Mouse (Mus musculus) heart, embryonic 11.5 days (tissue): ENCODE measurements around the gene Zfp553. TPM values are rescaled to one million over a fixed set of nuclear protein-coding genes. Genes with fewer than 3 reads are reported as not detected.
A peak's percentile ranks its signal among the peaks of the same experiment; 100 is the strongest.

Experiments
- ATAC-seq: fragments of 200-750 bp; cut with Nextera tagmentation; replicated peaks from 2 replicates; pipeline ENCODE4 v1.8.0; 2017; ENCODE audit warnings: moderate library complexity; ENCODE audit not compliant: insufficient number of reproducible peaks, low FRiP score, low TSS enrichment
- H3K27ac ChIP-seq: fragments of 300-500 bp; sonication (generic); 2 replicates; pipeline ENCODE4 v1.5.1; 2014; ENCODE audit warnings: mild to moderate bottlenecking, low read depth, low read length
- H3K27me3 ChIP-seq: fragments of 300-500 bp; sonication (generic); 2 replicates; pipeline ENCODE4 v1.6.1; 2014; ENCODE audit warnings: mild to moderate bottlenecking, low read length, mixed read lengths; ENCODE audit not compliant: control insufficient read depth, insufficient read depth
- H3K36me3 ChIP-seq: fragments of 300-500 bp; sonication (generic); 2 replicates; pipeline ENCODE4 v1.6.1; 2014; ENCODE audit warnings: mild to moderate bottlenecking, low read length, moderate library complexity, mixed read lengths; ENCODE audit not compliant: control insufficient read depth, insufficient read depth
- H3K4me1 ChIP-seq: fragments of 300-500 bp; sonication (generic); 2 replicates; pipeline ENCODE4 v1.6.1; 2014; ENCODE audit warnings: low read length; ENCODE audit not compliant: control insufficient read depth, insufficient read depth
- H3K4me2 ChIP-seq: fragments of 300-500 bp; sonication (generic); 2 replicates; pipeline ENCODE4 v1.6.1; 2014; ENCODE audit warnings: mild to moderate bottlenecking, moderate library complexity
- H3K4me3 ChIP-seq: fragments of 300-500 bp; sonication (generic); 2 replicates; pipeline ENCODE4 v1.5.1; 2014; ENCODE audit warnings: low read depth, low read length
- H3K9ac ChIP-seq: fragments of 300-500 bp; sonication (generic); 2 replicates; pipeline ENCODE4 v1.6.1; 2014; ENCODE audit warnings: mild to moderate bottlenecking, low read depth, low read length, moderate library complexity
- H3K9me3 ChIP-seq: fragments of 300-500 bp; sonication (generic); replicated peaks from 2 replicates; pipeline ENCODE4 v1.6.1; 2016; ENCODE audit warnings: low read length; ENCODE audit not compliant: control insufficient read depth
- WGBS: fragments of 180-500 bp; shearing (Covaris S2); extraction: QIAGEN DNeasy Blood & Tissue Kit; methylation state at CpG from one replicate; pipeline ENCODE4 v1.1.7; 2014; ENCODE audit not compliant: insufficient replicate concordance; 5-methylcytosine and 5-hydroxymethylcytosine counted together
- polyA plus RNA-seq: library from polyadenylated mRNA; unstranded; fragments of >200 nt; fragmentation: Nextera tagmentation; extraction: Ambion mirVana; gene quantifications from 2 replicates; pipeline ENCODE4 v1.2.1, GENCODE M21; 2014

Gene Zfp553
- 12.3 and 14.6 TPM in 2 replicates for polyA plus RNA-seq

DNA sequence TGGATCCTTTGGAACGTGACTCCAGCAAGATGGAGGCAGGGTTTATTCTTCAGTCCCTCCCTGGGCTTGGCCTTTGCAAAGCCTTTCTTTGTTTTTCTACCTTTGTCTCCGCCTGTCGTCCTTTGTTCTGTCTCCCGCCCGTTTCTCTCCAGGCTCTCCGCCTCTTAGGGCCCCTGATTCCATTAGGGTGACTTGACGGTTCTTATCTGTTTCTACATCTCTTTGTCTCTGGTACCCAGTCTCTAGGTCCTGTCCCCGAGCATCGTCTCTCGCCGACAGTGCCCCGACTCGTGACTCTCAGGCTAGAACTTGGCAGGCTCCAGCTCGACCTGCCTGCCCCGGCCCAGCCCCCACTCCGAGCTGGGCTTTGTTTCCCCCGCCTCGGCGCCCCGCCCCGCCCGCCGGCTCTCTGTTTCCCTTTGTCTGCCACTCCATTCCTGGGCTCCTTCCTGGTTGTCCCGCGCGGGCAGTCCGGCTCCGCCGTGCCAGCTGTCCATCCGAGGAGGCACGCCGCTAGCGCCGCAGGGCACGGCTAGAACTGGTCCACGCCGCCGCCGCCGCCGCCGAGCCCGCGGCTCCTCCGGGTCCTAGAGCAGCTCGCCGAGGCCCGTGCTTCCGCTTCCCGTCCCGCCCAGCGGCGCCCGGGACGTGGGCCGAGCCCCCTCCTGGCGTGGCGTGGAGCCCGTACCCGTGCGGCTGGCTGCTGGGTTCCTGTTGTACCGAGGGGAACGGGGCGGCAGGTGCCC lies at the start of gene Zfp553, which contains the start of gene Sept1:
Gene Zfp553 (plus strand): TSS at position 440 of the 746 bp plus-strand sequence.
Gene Sept1 (minus strand): TSS at position 509 of the 746 bp plus-strand sequence.
- Histone ChIP-seq H3K4me1 (peaks cover 16% of the 10 kb centered on the region), H3K9ac (peak within 1 kb of the TSS; percentile 98), H3K27me3 (no peaks in the 10 kb centered on the region), H3K4me2 (peak within 1 kb of the TSS; percentile 85), H3K9me3 (no peaks in the 10 kb centered on the region), H3K27ac (peak within 1 kb of the TSS; percentile 99), H3K4me3 (peak within 1 kb of the TSS; percentile 98), H3K36me3 (peaks cover 24% of the 10 kb centered on the region)
- under 1% methylated on average over 63 of the region's 64 CpGs for WGBS
- ATAC-seq: peak; percentile 86

DNA sequence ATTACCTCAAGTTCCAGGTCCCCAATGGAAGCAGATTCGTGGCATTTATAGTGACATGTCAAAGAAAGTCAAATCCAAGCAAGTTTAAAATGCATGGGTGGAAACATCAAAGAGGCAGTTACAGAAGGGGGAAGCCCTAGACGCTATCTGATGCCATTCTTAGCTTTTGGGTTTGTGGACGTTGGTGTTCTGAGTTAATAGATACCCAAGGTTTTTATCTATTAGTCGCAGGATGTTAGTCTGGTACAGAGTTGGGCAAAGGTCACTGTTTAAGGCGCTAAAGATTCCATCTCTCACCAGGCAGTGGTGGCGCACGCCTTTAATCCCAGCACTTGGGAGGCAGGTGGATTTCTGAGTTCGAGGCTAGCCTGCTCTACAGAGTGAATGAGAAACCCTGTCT lies 49.5 kb upstream of the Zfp553 start:
- H3K4me2 ChIP-seq: no peak overlapping the region
- no peaks in the 10 kb centered on the region for H3K4me1 ChIP-seq
- no peaks in the 10 kb centered on the region for H3K9me3 ChIP-seq
- no peak overlapping the region for H3K27ac ChIP-seq
- ATAC-seq: no peak
- no peaks in the 10 kb centered on the region for H3K27me3 ChIP-seq
- H3K36me3 ChIP-seq: no peaks in the 10 kb centered on the region
- H3K4me3 ChIP-seq: no peak overlapping the region
- WGBS: 70% methylated on average over 8 of the region's 8 CpGs
- no peak overlapping the region for H3K9ac ChIP-seq

GRCm38 (mm10) chr7:127183828-127184227 lies 49.0 kb upstream of the Zfp553 start:
- H3K4me3 ChIP-seq: no peak overlapping the region
- no peak overlapping the region for H3K9ac ChIP-seq
- ATAC-seq: no peak
- no peak overlapping the region for H3K27ac ChIP-seq
- H3K36me3 ChIP-seq: no peaks in the 10 kb centered on the region
- no peak overlapping the region for H3K4me2 ChIP-seq
- WGBS: 70% methylated on average over 6 of the region's 6 CpGs
- no peaks in the 10 kb centered on the region for H3K27me3 ChIP-seq
- H3K9me3 ChIP-seq: no peaks in the 10 kb centered on the region
- no peaks in the 10 kb centered on the region for H3K4me1 ChIP-seq

DNA sequence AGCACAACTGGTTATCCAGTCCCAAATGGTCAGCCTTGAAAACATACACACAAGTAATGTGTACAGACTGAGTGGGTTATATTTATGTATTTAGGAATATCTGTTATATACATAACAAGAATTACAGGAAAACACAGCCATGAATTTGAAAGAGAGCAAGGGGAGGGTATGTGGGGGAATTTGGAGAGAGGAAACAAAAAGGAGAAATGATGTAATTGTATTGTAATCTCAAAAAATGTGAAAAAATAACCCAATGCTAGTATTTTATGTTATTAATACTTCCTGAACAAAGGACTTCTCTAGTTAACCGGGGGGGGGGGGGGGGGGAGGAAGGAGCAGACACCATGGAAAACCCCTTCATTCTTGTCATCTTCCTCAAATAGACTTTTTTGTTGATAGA lies 48.1 kb upstream of the Zfp553 start:
- no peak overlapping the region for H3K9ac ChIP-seq
- H3K27me3 ChIP-seq: no peaks in the 10 kb centered on the region
- no peaks in the 10 kb centered on the region for H3K4me1 ChIP-seq
- H3K4me3 ChIP-seq: no peak overlapping the region
- ATAC-seq: no peak
- no peak overlapping the region for H3K4me2 ChIP-seq
- H3K27ac ChIP-seq: no peak overlapping the region
- 14% methylated on average over 1 of the region's 1 CpGs for WGBS
- H3K36me3 ChIP-seq: no peaks in the 10 kb centered on the region
- H3K9me3 ChIP-seq: no peaks in the 10 kb centered on the region

- H3K36me3 ChIP-seq: no peaks in the 10 kb centered on the region
- no peak for ATAC-seq
- no peak overlapping the region for H3K9ac ChIP-seq
- no peak overlapping the region for H3K27ac ChIP-seq
- WGBS: 47% methylated on average over 3 of the region's 3 CpGs
- H3K4me2 ChIP-seq: no peak overlapping the region
- no peak overlapping the region for H3K4me3 ChIP-seq
- no peaks in the 10 kb centered on the region for H3K9me3 ChIP-seq
- no peaks in the 10 kb centered on the region for H3K27me3 ChIP-seq
- no peaks in the 10 kb centered on the region for H3K4me1 ChIP-seq
Observed at GRCm38 (mm10) chr7:127185601-127186000, 47.3 kb upstream of the Zfp553 start.

DNA sequence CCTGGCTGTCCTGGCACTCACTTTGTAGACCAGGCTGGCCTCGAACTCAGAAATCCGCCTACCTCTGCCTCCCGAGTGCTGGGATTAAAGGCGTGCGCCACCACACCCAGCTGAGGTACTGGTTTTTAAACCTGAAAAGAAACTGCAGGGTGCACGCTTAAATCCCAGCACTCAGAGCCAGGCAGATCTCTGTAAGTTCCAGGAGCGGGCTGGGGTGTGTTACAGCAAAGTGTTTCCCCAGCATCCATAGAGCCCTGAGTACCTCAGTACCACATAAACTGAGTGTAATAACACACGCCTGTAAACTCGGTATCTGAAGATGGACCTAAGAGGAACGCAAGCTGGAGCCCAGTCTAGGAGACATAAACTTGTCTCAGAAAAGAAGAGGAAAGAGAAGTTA lies 45.5 kb upstream of the Zfp553 start:
- no peak for ATAC-seq
- Histone ChIP-seq H3K9ac (no peak overlapping the region), H3K27me3 (no peaks in the 10 kb centered on the region), H3K4me3 (no peak overlapping the region), H3K4me1 (no peaks in the 10 kb centered on the region), H3K36me3 (peaks cover 6% of the 10 kb centered on the region), H3K27ac (no peak overlapping the region), H3K4me2 (no peak overlapping the region), H3K9me3 (no peaks in the 10 kb centered on the region)
- 69% methylated on average over 10 of the region's 10 CpGs for WGBS

- Histone ChIP-seq H3K36me3 (peaks cover 16% of the 10 kb centered on the region), H3K27ac (no peak overlapping the region), H3K4me2 (no peak overlapping the region), H3K27me3 (no peaks in the 10 kb centered on the region), H3K4me1 (no peaks in the 10 kb centered on the region), H3K4me3 (no peak overlapping the region), H3K9me3 (no peaks in the 10 kb centered on the region), H3K9ac (no peak overlapping the region)
- no peak for ATAC-seq
- 78% methylated on average over 17 of the region's 17 CpGs for WGBS
Observed at GRCm38 (mm10) chr7:127188305-127189276, 44.3 kb upstream of the Zfp553 start.

GRCm38 (mm10) chr7:127190672-127191071 lies 42.2 kb upstream of the Zfp553 start:
- H3K9me3 ChIP-seq: no peaks in the 10 kb centered on the region
- WGBS: 85% methylated on average over 6 of the region's 6 CpGs

More at GRCm38 (mm10) chr7:127190672-127191071, 42.2 kb upstream of the Zfp553 start:
- Histone ChIP-seq H3K4me2 (no peak overlapping the region), H3K9ac (no peak overlapping the region), H3K4me1 (peaks cover 9% of the 10 kb centered on the region), H3K27me3 (no peaks in the 10 kb centered on the region), H3K36me3 (peaks cover 22% of the 10 kb centered on the region), H3K27ac (no peak overlapping the region), H3K4me3 (no peak overlapping the region)
- no peak for ATAC-seq
